Comparison of ENCODE assay signal across 8 mouse cellular contexts in the genomic region with DNA sequence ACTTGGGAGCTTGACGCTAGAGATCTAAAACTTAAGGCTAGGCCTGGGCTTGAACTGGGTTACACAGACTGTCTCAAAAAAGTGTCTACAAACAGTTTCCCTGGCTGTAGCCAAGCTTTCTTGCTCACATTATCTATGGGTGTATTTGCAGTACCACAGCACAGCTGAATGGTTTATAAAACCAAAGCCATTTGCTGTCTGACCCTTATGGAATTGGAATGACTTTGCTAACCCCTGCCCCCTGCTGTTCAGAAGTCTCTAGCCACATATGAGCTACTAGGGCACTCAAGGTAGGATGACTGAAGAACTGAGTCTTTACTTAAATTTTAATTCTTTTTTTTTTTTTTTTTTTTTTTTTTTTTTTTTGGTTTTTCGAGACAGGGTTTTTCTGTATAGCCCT. TPM values are rescaled to one million over a fixed set of nuclear protein-coding genes. Genes with fewer than 3 reads are reported as not detected.
DNase-seq lines count a peak whose midpoint lies in the region; ATAC-seq and TF ChIP-seq lines count a peak whose summit lies in the region.

No protein-coding gene starts in this region.

- TF ChIP-seq CTCF in liver, embryonic 14.5 days (IDR thresholded peaks at IDR 0.05; ENCODE audit: low read depth), result peak; percentile 59

- no peak for TF ChIP-seq EP300 in liver, embryonic 14.5 days (IDR thresholded peaks at IDR 0.05; ENCODE audit: low read depth)

- 88% methylated on average over 1 of the region's 2 CpGs for WGBS in liver, embryonic 14.5 days (ENCODE audit: insufficient replicate concordance)

- H3K27me3 ChIP-seq in liver, embryonic 14.5 days (ENCODE audit: control insufficient read depth, insufficient read depth, low read length), result no peaks in the 10 kb centered on the region

- no peak overlapping the region for H3K27ac ChIP-seq in liver, embryonic 14.5 days

- H3K4me2 ChIP-seq in liver, embryonic 14.5 days (ENCODE audit: low read depth), result no peak overlapping the region

- H3K4me3 ChIP-seq in liver, embryonic 14.5 days (ENCODE audit: insufficient read depth in 1 of 2, low read depth in 2 of 2, low read length in 2 of 2), result no peak overlapping the region

- H3K9ac ChIP-seq in liver, embryonic 14.5 days (replicated peaks), result no peak overlapping the region

- no peaks in the 10 kb centered on the region for H3K36me3 ChIP-seq in liver, embryonic 14.5 days (replicated peaks; ENCODE audit: control insufficient read depth, insufficient read depth, low read depth)

- peak; percentile 12 for DNase-seq in left cerebral cortex, postnatal 4 days
- DNase-seq in left cerebral cortex, postnatal 10 days (ENCODE audit: extremely low spot score in 1 of 2, low spot score in 2 of 2), result no peak
- DNase-seq in T-cell, adult 2 months (ENCODE audit: low spot score), result peak; percentile 16
- DNase-seq in gastrocnemius, postnatal 10 days, result peak; percentile 45
- peak in 1 of 3 experiments; percentile 41 for DNase-seq in liver, embryonic 14.5 days (ENCODE audit: low read depth in 3 of 3, low spot score in 3 of 3)
- peak; percentile 61 for DNase-seq in thymus, postnatal 14 days
- no peak for DNase-seq in cerebellum, adult 9-11 months

- no peak for ATAC-seq in liver, embryonic 14.5 days (ENCODE audit: insufficient read depth)
- ATAC-seq in erythroid progenitor cell, adult 5-6 weeks (replicated peaks; ENCODE audit: low FRiP score, poor library complexity, severe bottlenecking), result no peak

- no peaks in the 10 kb centered on the region for H3K9me3 ChIP-seq in liver, embryonic 14.5 days (ENCODE audit: control insufficient read depth, low read length)

- intact Hi-C loops in left cerebral cortex, postnatal 4 days (cut with DNase I), result loop anchor here (5.0 to 10.0 kb wide), 3 partner anchors 47 to 132 kb away; no protein-coding TSS in a partner anchor
- intact Hi-C loops in left cerebral cortex, postnatal 10 days (cut with DNase I), result loop anchor here (5.0 kb wide), 1 partner anchor 132 kb away; no protein-coding TSS in a partner anchor

- H3K4me1 ChIP-seq in liver, embryonic 14.5 days (replicated peaks; ENCODE audit: control insufficient read depth in 2 of 2, insufficient read depth in 2 of 2, low read length in 1 of 2), result peaks cover 27 to 29% of the 10 kb centered on the region in 2 experiments

RNA-seq across cellular contexts. Expression of gene Zfp609, which starts 2.0 kb away (rescaled TPM):
- 10 to 100 TPM; 59.4 to 65.0 TPM for total RNA-seq in left cerebral cortex, postnatal 4 days (2021)
- 10 to 100 TPM; 41.3 to 42.2 TPM for total RNA-seq in left cerebral cortex, postnatal 10 days (2021)
- 10 to 100 TPM; 23.0 to 28.2 TPM for total RNA-seq in gastrocnemius, postnatal 10 days (2021)
- polyA plus RNA-seq in liver, embryonic 14.5 days (2012; rRNA removed), result 2.4 and 2.7 TPM in 2 replicates
- 1.1 and 1.2 TPM in 2 replicates for polyA plus RNA-seq in liver, embryonic 14.5 days (2014; fragmentation: Nextera tagmentation; extraction: Ambion mirVana)
- total RNA-seq in erythroid progenitor cell, adult 5-6 weeks (2015; ENCODE audit: low replicate concordance), result 6.8 and 9.2 TPM in 2 replicates
- total RNA-seq in erythroid progenitor cell, adult 5-6 weeks (2017; ENCODE audit: low replicate concordance), result 2.4 and 2.8 TPM in 2 replicates

Comparison
In these comparisons a context has a peak if more than half of its experiments do, and no peak if none do; other contexts are left out.
1. DNase-seq: peak in left cerebral cortex, postnatal 4 days (single experiment), T-cell, adult 2 months (single experiment), gastrocnemius, postnatal 10 days (single experiment) and thymus, postnatal 14 days (single experiment); none in left cerebral cortex, postnatal 10 days (0 of 2) and cerebellum, adult 9-11 months (single experiment).